ENCODE assay signal across 8 mouse cellular contexts in genomic region chr13:48027775-48028489, GRCm38 (mm10).
DNase-seq lines count a peak whose midpoint lies in the region; ATAC-seq and TF ChIP-seq lines count a peak whose summit lies in the region.

No protein-coding gene starts in this region.

- intact Hi-C loops in heart, adult 2 months (cut with DNase I), result no loop called here

- no peak for TF ChIP-seq EP300 in heart, adult 2 months (IDR thresholded peaks at IDR 0.05; ENCODE audit: insufficient read depth, low read depth, low read length)
- no peak for TF ChIP-seq EP300 in stomach, postnatal 0 days (optimal IDR thresholded peaks at IDR 0.05)

- H3K9me3 ChIP-seq in heart, embryonic 10.5 days, result no peaks in the 10 kb centered on the region
- H3K9me3 ChIP-seq in lung, embryonic 14.5 days (ENCODE audit: low read depth, low read length), result no peaks in the 10 kb centered on the region
- H3K9me3 ChIP-seq in stomach, postnatal 0 days (ENCODE audit: control insufficient read depth, low read length), result no peaks in the 10 kb centered on the region
- no peaks in the 10 kb centered on the region for H3K9me3 ChIP-seq in liver, embryonic 11.5 days (ENCODE audit: control insufficient read depth, low read length)

- no peaks in the 10 kb centered on the region for H3K79me2 ChIP-seq in heart, adult 2 months (replicated peaks; ENCODE audit: control insufficient read depth, insufficient read depth, low read length)

- H3K36me3 ChIP-seq in heart, adult 2 months (ENCODE audit: control insufficient read depth, insufficient read depth, low read length), result no peaks in the 10 kb centered on the region
- no peaks in the 10 kb centered on the region for H3K36me3 ChIP-seq in heart, embryonic 10.5 days
- H3K36me3 ChIP-seq in lung, embryonic 14.5 days (ENCODE audit: insufficient read depth), result no peaks in the 10 kb centered on the region
- no peaks in the 10 kb centered on the region for H3K36me3 ChIP-seq in stomach, postnatal 0 days (ENCODE audit: control insufficient read depth, insufficient read depth, low read length)
- no peaks in the 10 kb centered on the region for H3K36me3 ChIP-seq in liver, embryonic 11.5 days (ENCODE audit: control insufficient read depth, insufficient read depth, low read length)

- no peak overlapping the region for H3K4me2 ChIP-seq in lung, embryonic 14.5 days
- H3K4me2 ChIP-seq in stomach, postnatal 0 days (replicated peaks; ENCODE audit: low read depth), result no peak overlapping the region
- no peak overlapping the region for H3K4me2 ChIP-seq in liver, embryonic 11.5 days

- DNase-seq in heart, adult 2 months, result peak; percentile 54 to 69
- no peak for DNase-seq in heart, embryonic 10.5 days (ENCODE audit: low spot score)
- DNase-seq in brain, adult 2 months (ENCODE audit: low read depth, low spot score), result peak; percentile 95
- DNase-seq in frontal cortex, adult 2 months (ENCODE audit: extremely low spot score in 1 of 2, low spot score in 1 of 2), result peak; percentile 51 to 89
- DNase-seq in kidney, postnatal 10 days, result peak; percentile 64
- DNase-seq in lung, embryonic 14.5 days, result peak; percentile 82
- peak; percentile 64 for DNase-seq in stomach, postnatal 0 days (ENCODE audit: low spot score)
- DNase-seq in liver, embryonic 11.5 days (ENCODE audit: low spot score), result no peak

- no peak for TF ChIP-seq CTCF in heart, adult 2 months (IDR thresholded peaks at IDR 0.05)
- no peak for TF ChIP-seq CTCF in lung, embryonic 14.5 days (IDR thresholded peaks at IDR 0.05; ENCODE audit: low read depth)
- TF ChIP-seq CTCF in stomach, postnatal 0 days (IDR thresholded peaks at IDR 0.05; ENCODE audit: low read depth), result no peak

- no peak for ATAC-seq in lung, embryonic 14.5 days (ENCODE audit: insufficient read depth)
- no peak for ATAC-seq in stomach, postnatal 0 days (ENCODE audit: low FRiP score, low TSS enrichment)
- ATAC-seq in liver, embryonic 11.5 days (replicated peaks; ENCODE audit: low FRiP score), result no peak

- no peak overlapping the region for H3K9ac ChIP-seq in heart, adult 2 months (ENCODE audit: low read depth, low read length)
- H3K9ac ChIP-seq in lung, embryonic 14.5 days, result no peak overlapping the region
- no peak overlapping the region for H3K9ac ChIP-seq in stomach, postnatal 0 days (ENCODE audit: low read length)
- no peak overlapping the region for H3K9ac ChIP-seq in liver, embryonic 11.5 days (ENCODE audit: low read depth, low read length)

- H3K27me3 ChIP-seq in heart, adult 2 months (ENCODE audit: control insufficient read depth, insufficient read depth, low read length), result no peaks in the 10 kb centered on the region
- no peaks in the 10 kb centered on the region for H3K27me3 ChIP-seq in heart, embryonic 10.5 days (ENCODE audit: insufficient read depth, poor library complexity, severe bottlenecking)
- H3K27me3 ChIP-seq in lung, embryonic 14.5 days (ENCODE audit: insufficient read depth, low read length), result no peaks in the 10 kb centered on the region
- H3K27me3 ChIP-seq in stomach, postnatal 0 days (ENCODE audit: control insufficient read depth, insufficient read depth, low read length), result no peaks in the 10 kb centered on the region
- H3K27me3 ChIP-seq in liver, embryonic 11.5 days (replicated peaks; ENCODE audit: control insufficient read depth, insufficient read depth, low read length), result no peaks in the 10 kb centered on the region

- no peaks in the 10 kb centered on the region for H3K4me1 ChIP-seq in heart, adult 2 months (ENCODE audit: control insufficient read depth, insufficient read depth, low read length)
- H3K4me1 ChIP-seq in heart, embryonic 10.5 days, result no peaks in the 10 kb centered on the region
- H3K4me1 ChIP-seq in lung, embryonic 14.5 days (ENCODE audit: insufficient read depth), result no peaks in the 10 kb centered on the region
- H3K4me1 ChIP-seq in stomach, postnatal 0 days (replicated peaks; ENCODE audit: control insufficient read depth, insufficient read depth), result no peaks in the 10 kb centered on the region
- no peaks in the 10 kb centered on the region for H3K4me1 ChIP-seq in liver, embryonic 11.5 days (replicated peaks; ENCODE audit: control insufficient read depth, insufficient read depth, low read length)

- TF ChIP-seq POLR2A in heart, adult 2 months (IDR thresholded peaks at IDR 0.05; ENCODE audit: insufficient read depth, low read depth, low read length), result no peak

- WGBS in heart, adult 2 months, result 24% methylated on average over 7 of the region's 7 CpGs
- 66% methylated on average over 7 of the region's 7 CpGs for WGBS in heart, embryonic 10.5 days
- WGBS in lung, embryonic 14.5 days, result 31% methylated on average over 7 of the region's 7 CpGs
- WGBS in stomach, postnatal 0 days, result 38% methylated on average over 7 of the region's 7 CpGs
- 69% methylated on average over 7 of the region's 7 CpGs for WGBS in liver, embryonic 11.5 days

- H3K27ac ChIP-seq in heart, adult 2 months, result no peak overlapping the region
- no peak overlapping the region for H3K27ac ChIP-seq in heart, embryonic 10.5 days
- H3K27ac ChIP-seq in lung, embryonic 14.5 days (ENCODE audit: low read depth), result no peak overlapping the region
- H3K27ac ChIP-seq in stomach, postnatal 0 days (replicated peaks), result no peak overlapping the region
- no peak overlapping the region for H3K27ac ChIP-seq in liver, embryonic 11.5 days (ENCODE audit: low read depth, low read length)

- no peak overlapping the region for H3K4me3 ChIP-seq in heart, adult 2 months
- H3K4me3 ChIP-seq in heart, embryonic 10.5 days, result no peak overlapping the region
- no peak overlapping the region for H3K4me3 ChIP-seq in lung, embryonic 14.5 days (ENCODE audit: low read depth, low read length)
- H3K4me3 ChIP-seq in stomach, postnatal 0 days (ENCODE audit: low read depth, low read length), result no peak overlapping the region
- no peak overlapping the region for H3K4me3 ChIP-seq in liver, embryonic 11.5 days (ENCODE audit: low read depth, low read length)

Comparison
In these comparisons a context has a peak if more than half of its experiments do, and no peak if none do; other contexts are left out.
1. DNase-seq: peak in heart, adult 2 months (2 of 2), brain, adult 2 months (single experiment), frontal cortex, adult 2 months (2 of 2), kidney, postnatal 10 days (single experiment), lung, embryonic 14.5 days (single experiment) and stomach, postnatal 0 days (single experiment); none in heart, embryonic 10.5 days (single experiment) and liver, embryonic 11.5 days (single experiment).